Comparison of ENCODE assay signal across 13 mouse cellular contexts in genomic region chr3:86799041-86799440, GRCm38 (mm10).
DNase-seq lines count a peak whose midpoint lies in the region; ATAC-seq and TF ChIP-seq lines count a peak whose summit lies in the region.
"Had no signal": no experiment of that assay in that cellular context is flagged by ENCODE, and none has a peak within 500 bp of the region (broad histone marks: within the 10 kb centered on the region; RNA-seq: fewer than 3 reads in every experiment).

No protein-coding gene starts in this region.

- 85% methylated on average over 9 of the region's 9 CpGs for WGBS in intestine, embryonic 15.5 days
- 75% methylated on average over 9 of the region's 9 CpGs for WGBS in intestine, postnatal 0 days
- 45% methylated on average over 9 of the region's 9 CpGs for WGBS in liver, embryonic 11.5 days
- 79% methylated on average over 9 of the region's 9 CpGs for WGBS in stomach, embryonic 14.5 days
- WGBS in midbrain, embryonic 14.5 days = 95% methylated on average over 9 of the region's 9 CpGs

- H3K27me3 ChIP-seq in intestine, embryonic 15.5 days (replicated peaks) = no peaks in the 10 kb centered on the region
- H3K27me3 ChIP-seq in intestine, postnatal 0 days (replicated peaks; ENCODE audit: control insufficient read depth, insufficient read depth, low read length) = no peaks in the 10 kb centered on the region
- no peaks in the 10 kb centered on the region for H3K27me3 ChIP-seq in liver, embryonic 11.5 days (replicated peaks; ENCODE audit: control insufficient read depth, insufficient read depth, low read length)
- no peaks in the 10 kb centered on the region for H3K27me3 ChIP-seq in stomach, embryonic 14.5 days (ENCODE audit: control insufficient read depth, insufficient read depth, low read length)
- no peaks in the 10 kb centered on the region for H3K27me3 ChIP-seq in midbrain, embryonic 14.5 days (ENCODE audit: control insufficient read depth, insufficient read depth, low read length)
- H3K27me3 ChIP-seq: CH12.LX; hindbrain, embryonic 15.5 days had no signal

- no peaks in the 10 kb centered on the region for H3K9me3 ChIP-seq in intestine, embryonic 15.5 days
- H3K9me3 ChIP-seq in intestine, postnatal 0 days (ENCODE audit: control insufficient read depth) = no peaks in the 10 kb centered on the region
- H3K9me3 ChIP-seq in liver, embryonic 11.5 days (ENCODE audit: control insufficient read depth, low read length) = no peaks in the 10 kb centered on the region
- no peaks in the 10 kb centered on the region for H3K9me3 ChIP-seq in stomach, embryonic 14.5 days (ENCODE audit: control insufficient read depth, low read depth, low read length)
- H3K9me3 ChIP-seq in midbrain, embryonic 14.5 days (ENCODE audit: control insufficient read depth, low read length) = no peaks in the 10 kb centered on the region
- H3K9me3 ChIP-seq: hindbrain, embryonic 15.5 days had no signal

- no peak overlapping the region for H3K27ac ChIP-seq in intestine, embryonic 15.5 days
- no peak overlapping the region for H3K27ac ChIP-seq in intestine, postnatal 0 days (ENCODE audit: low read depth, low read length)
- peak overlapping the region; percentile 80 for H3K27ac ChIP-seq in liver, embryonic 11.5 days (ENCODE audit: low read depth, low read length)
- no peak overlapping the region for H3K27ac ChIP-seq in stomach, embryonic 14.5 days (ENCODE audit: low read length)
- no peak overlapping the region for H3K27ac ChIP-seq in midbrain, embryonic 14.5 days (replicated peaks; ENCODE audit: low read depth, low read length)
- H3K27ac ChIP-seq: hindbrain, embryonic 15.5 days had no signal

- TF ChIP-seq CTCF in intestine, postnatal 0 days (IDR thresholded peaks at IDR 0.05; ENCODE audit: low read depth) = no peak

- H3K4me1 ChIP-seq in intestine, embryonic 15.5 days (replicated peaks) = no peaks in the 10 kb centered on the region
- no peaks in the 10 kb centered on the region for H3K4me1 ChIP-seq in intestine, postnatal 0 days (replicated peaks; ENCODE audit: control insufficient read depth, insufficient read depth, low read length)
- H3K4me1 ChIP-seq in liver, embryonic 11.5 days (replicated peaks; ENCODE audit: control insufficient read depth, insufficient read depth, low read length) = peaks cover 39% of the 10 kb centered on the region
- H3K4me1 ChIP-seq in stomach, embryonic 14.5 days (ENCODE audit: control insufficient read depth, insufficient read depth, low read length) = no peaks in the 10 kb centered on the region
- H3K4me1 ChIP-seq in midbrain, embryonic 14.5 days (ENCODE audit: control insufficient read depth, insufficient read depth, low read length) = no peaks in the 10 kb centered on the region

- no peak overlapping the region for H3K9ac ChIP-seq in intestine, embryonic 15.5 days
- no peak overlapping the region for H3K9ac ChIP-seq in intestine, postnatal 0 days (ENCODE audit: low read depth, low read length)
- peak overlapping the region; percentile 49 for H3K9ac ChIP-seq in liver, embryonic 11.5 days (ENCODE audit: low read depth, low read length)
- H3K9ac ChIP-seq in stomach, embryonic 14.5 days (replicated peaks; ENCODE audit: low read depth, low read length) = no peak overlapping the region
- no peak overlapping the region for H3K9ac ChIP-seq in midbrain, embryonic 14.5 days (replicated peaks; ENCODE audit: low read length)
- H3K9ac ChIP-seq: forebrain, postnatal 0 days; hindbrain, embryonic 15.5 days had no signal

- peak; percentile 79 for ATAC-seq in intestine, embryonic 15.5 days
- no peak for ATAC-seq in intestine, postnatal 0 days
- ATAC-seq in liver, embryonic 11.5 days (replicated peaks; ENCODE audit: low FRiP score) = peak; percentile 98
- ATAC-seq in stomach, embryonic 14.5 days (ENCODE audit: insufficient number of reproducible peaks, insufficient read depth, low FRiP score, low read depth) = peak; percentile 87; the same call in 1 of the 2 replicates
- no peak for ATAC-seq in midbrain, embryonic 14.5 days (ENCODE audit: low FRiP score, low TSS enrichment)
- ATAC-seq: forebrain, postnatal 0 days had no signal

- H3K36me3 ChIP-seq in intestine, embryonic 15.5 days = no peaks in the 10 kb centered on the region
- no peaks in the 10 kb centered on the region for H3K36me3 ChIP-seq in intestine, postnatal 0 days (ENCODE audit: control insufficient read depth, insufficient read depth)
- H3K36me3 ChIP-seq in liver, embryonic 11.5 days (ENCODE audit: control insufficient read depth, insufficient read depth, low read length) = no peaks in the 10 kb centered on the region
- no peaks in the 10 kb centered on the region for H3K36me3 ChIP-seq in stomach, embryonic 14.5 days (ENCODE audit: control insufficient read depth, insufficient read depth, low read length)
- H3K36me3 ChIP-seq in midbrain, embryonic 14.5 days (ENCODE audit: control insufficient read depth, insufficient read depth, low read length) = peaks cover 52% of the 10 kb centered on the region

- peak; percentile 90 for DNase-seq in c-Kit-positive CD71-positive TER-119-positive erythroid progenitor cells, embryonic 14.5 days (ENCODE audit: low spot score)
- DNase-seq in liver, embryonic 11.5 days (ENCODE audit: low spot score) = no peak
- no peak for DNase-seq in cerebellum, adult 9-10 months
- no peak for DNase-seq in midbrain, embryonic 14.5 days
- DNase-seq: forebrain, postnatal 0 days; kidney, postnatal 10 days; lung, postnatal 4 days; thymus, postnatal 14 days had no signal

- H3K4me2 ChIP-seq in intestine, embryonic 15.5 days (replicated peaks) = no peak overlapping the region
- no peak overlapping the region for H3K4me2 ChIP-seq in intestine, postnatal 0 days (replicated peaks; ENCODE audit: low read depth)
- H3K4me2 ChIP-seq in liver, embryonic 11.5 days = peak overlapping the region; percentile 60
- no peak overlapping the region for H3K4me2 ChIP-seq in stomach, embryonic 14.5 days (replicated peaks; ENCODE audit: low read depth, low read length)
- no peak overlapping the region for H3K4me2 ChIP-seq in midbrain, embryonic 14.5 days (ENCODE audit: low read length)
- H3K4me2 ChIP-seq: hindbrain, embryonic 15.5 days had no signal

- H3K4me3 ChIP-seq in intestine, embryonic 15.5 days (replicated peaks) = no peak overlapping the region
- H3K4me3 ChIP-seq in intestine, postnatal 0 days (ENCODE audit: low read depth, low read length) = no peak overlapping the region
- peak overlapping the region; percentile 39 for H3K4me3 ChIP-seq in liver, embryonic 11.5 days (ENCODE audit: low read depth, low read length)
- no peak overlapping the region for H3K4me3 ChIP-seq in stomach, embryonic 14.5 days (ENCODE audit: low read depth, low read length)
- H3K4me3 ChIP-seq in midbrain, embryonic 14.5 days (replicated peaks; ENCODE audit: low read depth, low read length) = no peak overlapping the region
- H3K4me3 ChIP-seq: hindbrain, embryonic 15.5 days had no signal

Comparison
In these comparisons a context has a peak if more than half of its experiments do, and no peak if none do; other contexts are left out.
1. ATAC-seq: peak in intestine, embryonic 15.5 days (single experiment), liver, embryonic 11.5 days (single experiment) and stomach, embryonic 14.5 days (single experiment); none in intestine, postnatal 0 days (single experiment) and midbrain, embryonic 14.5 days (single experiment).